Comparison of ENCODE assay signal across 16 mouse cellular contexts in genomic region chr6:85206182-85206938, GRCm38 (mm10). TPM values are rescaled to one million over a fixed set of nuclear protein-coding genes. Genes with fewer than 3 reads are reported as not detected.
DNase-seq lines count a peak whose midpoint lies in the region; ATAC-seq and TF ChIP-seq lines count a peak whose summit lies in the region.
"Had no signal": no experiment of that assay in that cellular context is flagged by ENCODE, and none has a peak within 500 bp of the region (broad histone marks: within the 10 kb centered on the region; RNA-seq: fewer than 3 reads in every experiment).

No protein-coding gene starts in this region.

- no peak for ATAC-seq in erythroid progenitor cell, adult 5-6 weeks (replicated peaks; ENCODE audit: low FRiP score, poor library complexity, severe bottlenecking)
- ATAC-seq: activated CD4-positive, CD25-positive, alpha-beta regulatory T cell, adult 4 months had no signal

- no peak for TF ChIP-seq CTCF in layer of hippocampus, adult 2 months (conservative IDR thresholded peaks at IDR 0.05)

- 0 out of 2 replicates have a peak overlapping the region, but pooled peaks have one; percentile 11 for H3K4me3 ChIP-seq in layer of hippocampus, adult 2 months
- H3K4me3 ChIP-seq: heart, embryonic 15.5 days; kidney, embryonic 15.5 days; neural tube, embryonic 12.5 days had no signal

- intact Hi-C loops in left cerebral cortex, postnatal 25 days (cut with DNase I) = no loop called here

- DNase-seq in layer of hippocampus, adult 2 months (ENCODE audit: low spot score in 2 of 2) = peak; percentile 48 to 55
- no peak for DNase-seq in layer of hippocampus, postnatal 36 days
- peak; percentile 44 to 62 for DNase-seq in right cerebral cortex, adult 2 months (ENCODE audit: low spot score in 2 of 2)
- no peak for DNase-seq in right cerebral cortex, postnatal 4 days
- DNase-seq in left cerebral cortex, postnatal 25 days (ENCODE audit: low spot score in 2 of 2) = peak; percentile 43 to 79
- no peak for DNase-seq in gastrocnemius, postnatal 10 days
- DNase-seq: cerebellum, adult 11-12 months; midbrain, embryonic 14.5 days had no signal

- peak overlapping the region; percentile 61 for H3K27ac ChIP-seq in layer of hippocampus, adult 2 months
- H3K27ac ChIP-seq: heart, embryonic 15.5 days; hindbrain, embryonic 14.5 days; kidney, embryonic 15.5 days; neural tube, embryonic 12.5 days had no signal

RNA-seq across cellular contexts. Expression of gene Emx1, which starts 19.1 kb away (rescaled TPM):
- 10 to 100 TPM; 15.9 to 20.2 TPM for total RNA-seq in layer of hippocampus, adult 2 months (2021)
- total RNA-seq in layer of hippocampus, postnatal 36 days (2021) = 10 to 100 TPM; 17.6 to 19.3 TPM
- total RNA-seq in left cerebral cortex, postnatal 25 days (2021) = 10 to 100 TPM; 33.6 to 33.7 TPM
- not detected in 2 replicates for total RNA-seq in erythroid progenitor cell, adult 5-6 weeks (2015; ENCODE audit: low replicate concordance)
- total RNA-seq in erythroid progenitor cell, adult 5-6 weeks (2017; ENCODE audit: low replicate concordance) = not detected in 2 replicates
- total RNA-seq in gastrocnemius, postnatal 10 days (2021) = not detected
- total RNA-seq: gastrocnemius, postnatal 4 days; MEL had no signal

Comparison
In these comparisons a context has a peak if more than half of its experiments do, and no peak if none do; other contexts are left out.
1. DNase-seq: peak in layer of hippocampus, adult 2 months (2 of 2), right cerebral cortex, adult 2 months (2 of 2) and left cerebral cortex, postnatal 25 days (2 of 2); none in layer of hippocampus, postnatal 36 days (0 of 2), right cerebral cortex, postnatal 4 days (single experiment) and gastrocnemius, postnatal 10 days (single experiment).
2. RNA of gene Emx1, which starts 19.1 kb away (total RNA-seq): 33.6 to 33.7 TPM in left cerebral cortex, postnatal 25 days, 15.9 to 20.2 TPM in layer of hippocampus, adult 2 months and 17.6 to 19.3 TPM in layer of hippocampus, postnatal 36 days; not detected in erythroid progenitor cell, adult 5-6 weeks and not detected in gastrocnemius, postnatal 10 days; every median in the first group is over 10 times any median in the second.